Mouse (Mus musculus): ENCODE measurements at regions not wholly inside any gene's neighbourhood (a gene's known extent, or its start where the extent isn't known, plus 50 kb on each side); places are given as distances from the start of the nearest gene placed in this dataset.
A peak's percentile ranks its signal among the peaks of the same experiment; 100 is the strongest.

DNA sequence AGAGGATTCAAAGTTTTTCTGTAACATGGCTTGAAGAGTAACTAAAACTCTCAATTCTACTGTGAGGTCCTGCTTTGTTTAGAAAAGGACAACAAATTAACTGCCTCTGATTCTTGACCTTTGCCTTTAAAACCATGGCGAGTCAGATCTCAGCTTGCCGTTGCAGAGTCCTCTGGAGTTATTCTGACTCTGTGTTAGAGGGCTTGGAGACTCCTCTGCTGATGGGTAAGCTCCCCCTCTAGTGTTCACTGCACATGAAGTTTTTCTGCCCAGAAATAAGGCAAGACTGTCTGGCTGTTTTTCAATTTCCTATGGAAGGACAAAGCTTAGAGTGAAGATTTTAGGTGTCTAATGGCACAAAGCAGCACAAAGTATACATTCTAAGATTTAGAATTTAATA, 1085.9 kb upstream of the Nr2f1 start:
- TF ChIP-seq CTCF (IDR thresholded peaks at IDR 0.05) (peak; percentile 57), EP300 (IDR thresholded peaks at IDR 0.05) (no peak)

All from lung, postnatal 0 days (tissue).